Mouse (Mus musculus) heart, postnatal 0 days (tissue): ENCODE measurements around the gene Olfr1317.

Source experiments
- CTCF ChIP-seq: IDR thresholded peaks from 2 replicates; pipeline ENCODE4 v1.5.1; 2016; ENCODE audit warnings: antibody characterized with exemption, control low read depth, low read depth
- EP300 ChIP-seq: IDR thresholded peaks from 2 replicates; pipeline ENCODE4 v1.6.1; 2016; ENCODE audit warnings: antibody characterized with exemption, low read depth

- TF ChIP-seq CTCF (no peak), EP300 (no peak)
Observed at GRCm38 (mm10) chr2:112096681-112097080, 43.4 kb upstream of the Olfr1317 start, which contains the start of gene Olfr1314.
